Mouse (Mus musculus) heart, adult 8-10 months (tissue): ENCODE measurements around the gene Noto. TPM values are rescaled to one million over a fixed set of nuclear protein-coding genes. Genes with fewer than 3 reads are reported as not detected.

Source experiments
- DNase-seq: peaks from one replicate; pipeline ENCODE4 v3.0.0; 2022; ENCODE audit warnings: low spot score
- total RNA-seq, 4 experiments: library from RNA; stranded (reverse); gene quantifications; 2 replicates each; pipeline ENCODE4 v1.2.4; 2022

Gene Noto
- total RNA-seq, 4 experiments from 2014 or later = not detected

DNA sequence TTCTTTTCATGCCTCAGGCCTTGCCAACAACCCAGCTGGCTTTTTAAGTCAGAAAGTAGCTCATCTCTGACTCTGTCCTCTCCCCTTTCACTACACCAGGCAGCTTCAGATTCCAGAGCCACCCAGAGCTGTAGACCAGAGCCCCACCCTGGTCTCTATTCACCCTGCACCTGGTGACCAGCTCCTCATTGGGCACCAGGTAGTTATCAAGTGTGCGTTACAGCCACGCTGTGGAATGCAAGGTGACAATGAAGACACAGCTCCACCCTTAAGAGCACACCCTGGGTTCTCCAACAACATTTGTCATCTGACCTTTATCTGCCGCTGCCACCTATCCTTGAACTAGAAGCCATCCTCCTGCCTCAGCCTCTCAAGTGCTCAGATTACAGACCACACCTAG is 51.9 kb downstream of the Noto start:
- DNase-seq = no peak

DNA sequence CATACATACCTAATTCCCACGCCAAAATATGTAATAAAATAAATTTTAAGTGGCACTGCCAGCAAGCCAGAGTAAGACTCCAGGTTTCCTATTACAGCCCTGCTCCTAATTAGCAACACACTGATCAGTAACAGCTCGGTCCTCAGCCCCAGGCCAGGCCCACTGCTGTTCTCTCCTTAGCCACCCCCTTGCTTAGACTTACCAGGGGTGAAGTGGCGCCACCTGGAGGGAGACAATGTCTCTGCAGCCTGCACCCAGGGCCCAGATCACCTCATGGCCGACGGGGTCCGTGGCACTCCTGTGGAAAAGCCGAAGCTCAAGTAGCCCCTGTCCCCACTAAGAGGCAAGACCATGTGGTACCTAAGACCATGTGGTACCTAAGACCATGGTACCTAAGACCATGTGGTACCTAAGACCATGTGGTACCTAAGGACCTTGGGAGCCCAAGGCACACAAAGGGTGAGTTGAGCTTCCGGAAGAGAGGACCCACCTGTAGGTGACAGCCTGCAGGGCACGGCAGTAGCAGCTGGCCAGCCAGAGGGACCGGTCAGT is 53.8 kb downstream of the Noto start:
- DNase-seq = no peak

DNA sequence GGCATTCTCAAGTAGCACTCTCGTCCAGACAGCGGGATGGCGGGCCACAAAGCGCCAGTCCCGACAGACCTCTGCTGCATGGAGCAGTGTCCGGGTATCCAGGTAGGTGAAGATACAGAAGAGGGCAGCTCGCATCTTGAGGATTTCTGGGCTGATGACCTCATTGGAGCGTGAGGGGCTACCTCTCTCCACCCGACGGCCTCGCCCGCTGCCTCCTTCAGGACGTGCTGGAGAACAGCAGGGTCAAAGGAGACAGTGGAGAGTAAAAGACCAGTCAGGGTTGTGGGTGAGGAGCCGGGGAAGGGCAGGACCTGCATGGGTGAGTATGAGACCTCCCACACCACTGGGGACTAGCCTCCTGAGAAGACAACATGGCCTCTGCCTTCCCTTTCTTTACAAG is 54.7 kb downstream of the Noto start:
- no peak for DNase-seq

Other genes with a start within 250 kb of the Noto start
- not detected for gene Emx1, start 236.4 kb upstream of the Noto start, total RNA-seq
- gene Sfxn5, start 90.5 kb upstream of the Noto start, total RNA-seq = 1 to 10 TPM; 3.2 to 6.4 (median 4.5) TPM
- gene Rab11fip5, start 49.3 kb upstream of the Noto start, total RNA-seq = 10 to 100 TPM; 62.7 to 80.9 (median 72.0) TPM
- gene Smyd5, start 8.1 kb downstream of the Noto start, total RNA-seq = 10 to 100 TPM; 10.8 to 12.4 (median 11.6) TPM
- 100 to 1,000 TPM; 135 to 164 (median 150) TPM for gene Cct7, start 27.6 kb downstream of the Noto start, total RNA-seq
- 10 to 100 TPM; 11.5 to 12.6 (median 12.0) TPM for gene Pradc1, start 28.1 kb downstream of the Noto start, total RNA-seq
- under 1 TPM in 2 of 4 experiments, not detected in 2; 0.03 TPM for gene Fbxo41, start 79.1 kb downstream of the Noto start, total RNA-seq
- not detected for gene Egr4, start 89.7 kb downstream of the Noto start, total RNA-seq
- 1 to 10 TPM; 2.0 to 2.1 (median 2.0) TPM for gene Alms1, start 163.6 kb downstream of the Noto start, total RNA-seq